ENCODE assay signal across 31 mouse cellular contexts in the genomic region with DNA sequence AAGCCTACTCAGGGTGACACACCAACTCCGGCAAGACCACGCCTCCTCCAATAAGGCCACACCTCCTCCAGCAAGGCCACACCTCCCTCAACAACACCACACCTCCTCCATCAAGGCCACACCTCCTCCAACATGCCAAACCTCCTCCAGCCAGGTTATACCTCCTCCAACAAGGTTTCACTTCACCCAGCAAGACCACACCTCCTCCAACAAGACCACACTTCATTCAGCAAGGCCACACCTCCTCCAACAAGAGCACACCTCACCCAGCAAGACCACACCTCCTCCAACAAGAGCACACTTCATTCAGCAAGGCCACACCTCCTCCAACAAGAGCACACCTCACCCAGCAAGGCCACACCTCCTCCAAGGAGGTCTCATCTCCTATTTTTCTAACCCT. TPM values are rescaled to one million over a fixed set of nuclear protein-coding genes. Genes with fewer than 3 reads are reported as not detected.
A peak's percentile ranks its signal among the peaks of the same experiment; 100 is the strongest.
DNase-seq lines count a peak whose midpoint lies in the region; ATAC-seq and TF ChIP-seq lines count a peak whose summit lies in the region.
"Had no signal": no experiment of that assay in that cellular context is flagged by ENCODE, and none has a peak within 500 bp of the region (broad histone marks: within the 10 kb centered on the region; RNA-seq: fewer than 3 reads in every experiment).

No protein-coding gene starts in this region.

- peaks cover 2% of the 10 kb centered on the region for H3K9me3 ChIP-seq in CH12.LX (replicated peaks; ENCODE audit: low read length)
- H3K9me3 ChIP-seq: embryonic facial prominence, embryonic 13.5 days; forebrain, embryonic 12.5 days; forebrain, embryonic 15.5 days; hindbrain, embryonic 12.5 days; hindbrain, embryonic 15.5 days; intestine, embryonic 15.5 days had no signal

- H3K79me2 ChIP-seq in CH12.LX (replicated peaks; ENCODE audit: control insufficient read depth, extremely low read depth, insufficient read depth, poor library complexity, severe bottlenecking), result no peaks in the 10 kb centered on the region

- no peak for TF ChIP-seq CTCF in CH12.LX (conservative IDR thresholded peaks at IDR 0.05 in 1 of 2, IDR thresholded peaks at IDR 0.05 in 1 of 2; ENCODE audit: low read depth in 2 of 2, low read length in 2 of 2)

- no peak for TF ChIP-seq RAD21 in CH12.LX (IDR thresholded peaks at IDR 0.05; ENCODE audit: low read depth, low read length)

- no peaks in the 10 kb centered on the region for H3K36me3 ChIP-seq in CH12.LX (replicated peaks in 1 of 2; ENCODE audit: control insufficient read depth in 1 of 2, insufficient read depth in 1 of 2, low read length in 1 of 2)
- H3K36me3 ChIP-seq: embryonic facial prominence, embryonic 10.5 days; embryonic facial prominence, embryonic 13.5 days; forebrain, embryonic 12.5 days; forebrain, embryonic 15.5 days; hindbrain, embryonic 12.5 days; hindbrain, embryonic 15.5 days; intestine, embryonic 15.5 days had no signal

- H3K4me3 ChIP-seq in CH12.LX (replicated peaks in 1 of 3; ENCODE audit: low read depth in 2 of 3, low read length in 2 of 3, poor library complexity in 1 of 3), result no peak overlapping the region
- H3K4me3 ChIP-seq: embryonic facial prominence, embryonic 10.5 days; embryonic facial prominence, embryonic 13.5 days; erythroblast, embryonic 14.5 days; forebrain, embryonic 12.5 days; forebrain, embryonic 15.5 days; hindbrain, embryonic 12.5 days; hindbrain, embryonic 15.5 days; intestine, embryonic 15.5 days had no signal

- in situ Hi-C loops in CH12.LX (cut with MboI; ENCODE audit: low pct_ligation_motif_present, low pct_unique_long_range_greater_than_20kb, low sequenced_read_pairs), result no loop called here

- TF ChIP-seq EP300 in CH12.LX (IDR thresholded peaks at IDR 0.05; ENCODE audit: low read length), result no peak

- dilution Hi-C loops in CH12.LX (cut with MboI; ENCODE audit: extremely low pct_ligation_motif_present, extremely low pct_unique_long_range_greater_than_20kb, low sequenced_read_pairs), result no loop called here

- H3K9ac ChIP-seq in CH12.LX (ENCODE audit: insufficient read depth, low read depth), result no peak overlapping the region
- H3K9ac ChIP-seq: embryonic facial prominence, embryonic 13.5 days; forebrain, embryonic 12.5 days; forebrain, embryonic 15.5 days; hindbrain, embryonic 12.5 days; hindbrain, embryonic 15.5 days; intestine, embryonic 15.5 days had no signal

- no peak overlapping the region for H3K4me2 ChIP-seq in CH12.LX (ENCODE audit: insufficient read depth, low read depth, poor library complexity, severe bottlenecking)
- H3K4me2 ChIP-seq: embryonic facial prominence, embryonic 13.5 days; forebrain, embryonic 12.5 days; forebrain, embryonic 15.5 days; heart, embryonic 11.5 days; hindbrain, embryonic 12.5 days; hindbrain, embryonic 15.5 days; intestine, embryonic 15.5 days had no signal

- no peaks in the 10 kb centered on the region for H3K27me3 ChIP-seq in CH12.LX (replicated peaks)

- ATAC-seq in megakaryocyte progenitor cell, adult 5-6 weeks (replicated peaks; ENCODE audit: poor library complexity), result peak; percentile 39; the same call in 1 of the 2 replicates
- ATAC-seq: forebrain, embryonic 15.5 days; intestine, embryonic 15.5 days had no signal

- H3K27ac ChIP-seq in CH12.LX (ENCODE audit: insufficient read depth, low read depth), result no peak overlapping the region
- H3K27ac ChIP-seq: embryonic facial prominence, embryonic 10.5 days; embryonic facial prominence, embryonic 13.5 days; forebrain, embryonic 12.5 days; forebrain, embryonic 15.5 days; hindbrain, embryonic 12.5 days; hindbrain, embryonic 15.5 days; intestine, embryonic 15.5 days had no signal

- peaks cover 0 to 5% of the 10 kb centered on the region in 2 experiments; a peak in 2 of 4 replicates for H3K4me1 ChIP-seq in CH12.LX (ENCODE audit: control insufficient read depth in 1 of 2, insufficient read depth in 2 of 2)
- H3K4me1 ChIP-seq: embryonic facial prominence, embryonic 10.5 days; embryonic facial prominence, embryonic 13.5 days; forebrain, embryonic 12.5 days; forebrain, embryonic 15.5 days; hindbrain, embryonic 12.5 days; hindbrain, embryonic 15.5 days; intestine, embryonic 15.5 days had no signal

- no peak for TF ChIP-seq POLR2A in CH12.LX (IDR thresholded peaks at IDR 0.05; ENCODE audit: low read depth, low read length)

- DNase-seq in A20 (ENCODE audit: low read depth, low spot score) (peak; percentile 38), CH12.LX (ENCODE audit: extremely low read depth) (peak; percentile 29), R1 (ENCODE audit: low read depth, low spot score) (peak; percentile 93)
- no peak for DNase-seq in heart, adult 8-10 months (ENCODE audit: low spot score)
- DNase-seq in layer of hippocampus, adult 9-10 months (ENCODE audit: low spot score), result no peak
- DNase-seq: adrenal gland, adult 2 months; adrenal gland, postnatal 14 days; cerebellum, adult 11 months; cerebellum, adult 2 months; cerebellum, adult 9-11 months; cerebellum, postnatal 36 days; embryo, embryonic 11 days; gastrocnemius, postnatal 25 days; heart, adult 11 months; kidney, adult 11 months had no signal

TF ChIP-seq in CH12.LX, 34 proteins besides CTCF, POLR2A, EP300 and RAD21:
- TF ChIP-seq RCOR1 (conservative IDR thresholded peaks at IDR 0.05; ENCODE audit: low read depth, low read length) (no peak), E2F4 (IDR thresholded peaks at IDR 0.05; ENCODE audit: insufficient replicate concordance, low read depth, low read length) (no peak), BHLHE40 (IDR thresholded peaks at IDR 0.05; ENCODE audit: low read depth, low read length) (no peak), IRF4 (IDR thresholded peaks at IDR 0.05; ENCODE audit: low read depth, low read length) (no peak), USF2 (conservative IDR thresholded peaks at IDR 0.05; ENCODE audit: low read depth, low read length) (no peak), ELF1 (IDR thresholded peaks at IDR 0.05; ENCODE audit: low read depth, low read length) (no peak), NELFE (IDR thresholded peaks at IDR 0.05; ENCODE audit: low read depth, low read length) (no peak), USF1 (IDR thresholded peaks at IDR 0.05; ENCODE audit: low read depth, low read length) (no peak), ZKSCAN1 (IDR thresholded peaks at IDR 0.05; ENCODE audit: borderline replicate concordance, low read depth, low read length) (no peak), ZMIZ1 (IDR thresholded peaks at IDR 0.05; ENCODE audit: low read depth, low read length) (no peak)

RNA-seq across cellular contexts. Expression of a gene that starts 15.7 kb away (rescaled TPM):
- total RNA-seq in CH12.LX (2012; rRNA removed) (not detected in 2 replicates), CH12.LX (2014; rRNA removed) (not detected in 2 replicates)
- not detected in 2 replicates for polyA plus RNA-seq in CH12.LX (2012; ENCODE audit: insufficient read length, low read depth)
- total RNA-seq in megakaryocyte progenitor cell, adult 5-6 weeks (2015), result not detected in 2 replicates
- not detected in 2 replicates for total RNA-seq in megakaryocyte progenitor cell, adult 5-6 weeks (2017)
- total RNA-seq in heart, adult 8-10 months (2022), result not detected
- total RNA-seq: adrenal gland, adult 2 months; adrenal gland, postnatal 14 days; adrenal gland, postnatal 4 days; gastrocnemius, adult 8-10 months; gastrocnemius, postnatal 25 days; heart, postnatal 25 days; hematopoietic stem cell, adult 5-6 weeks had no signal
- polyA plus RNA-seq: adrenal gland, adult 2 months; embryonic facial prominence, embryonic 13.5 days; erythroblast, embryonic 14.5 days; heart, embryonic 11.5 days; heart, embryonic 14.5 days; heart, postnatal 0 days; hindbrain, embryonic 12.5 days; intestine, embryonic 15.5 days had no signal

Comparison
In these comparisons a context has a peak if more than half of its experiments do, and no peak if none do; other contexts are left out.
1. DNase-seq: peak in A20 (single experiment), CH12.LX (single experiment) and R1 (single experiment); none in heart, adult 8-10 months (single experiment) and layer of hippocampus, adult 9-10 months (single experiment).